Mouse (Mus musculus): ENCODE data around the gene Tmem44. TPM values are rescaled to one million over a fixed set of nuclear protein-coding genes. Genes with fewer than 3 reads are reported as not detected.

Tmem44 gene
- polyA plus RNA-seq, 1 experiment, result 1.1 TPM

GRCm38 (mm10) chr16:30571378-30571777, 20.7 kb upstream of the Tmem44 start:
- no peak overlapping the region for H3ac ChIP-seq (ENCODE audit: control insufficient read depth, insufficient read length)
- TF ChIP-seq CEBPB (IDR thresholded peaks at IDR 0.05; ENCODE audit: insufficient read depth, poor library complexity, severe bottlenecking) (no peak), E2F4 (IDR thresholded peaks at IDR 0.05; ENCODE audit: insufficient read depth) (no peak), MYOD1 (IDR thresholded peaks at IDR 0.05; ENCODE audit: control insufficient read depth in 1 of 3, insufficient read length in 2 of 3, low read depth in 2 of 3) (no peak)
- H3K4me3 ChIP-seq, result no peak overlapping the region
- H3K79me2 ChIP-seq (ENCODE audit: control insufficient read depth, insufficient read depth), result no peaks in the 10 kb centered on the region
- peaks cover 66% of the 10 kb centered on the region for H3K36me3 ChIP-seq (ENCODE audit: control insufficient read depth, insufficient read depth)
- no peaks in the 10 kb centered on the region for H3K27me3 ChIP-seq (ENCODE audit: control insufficient read depth, insufficient read depth, insufficient read length)
- H3K4me2 ChIP-seq (ENCODE audit: low read depth), result no peak overlapping the region

DNA sequence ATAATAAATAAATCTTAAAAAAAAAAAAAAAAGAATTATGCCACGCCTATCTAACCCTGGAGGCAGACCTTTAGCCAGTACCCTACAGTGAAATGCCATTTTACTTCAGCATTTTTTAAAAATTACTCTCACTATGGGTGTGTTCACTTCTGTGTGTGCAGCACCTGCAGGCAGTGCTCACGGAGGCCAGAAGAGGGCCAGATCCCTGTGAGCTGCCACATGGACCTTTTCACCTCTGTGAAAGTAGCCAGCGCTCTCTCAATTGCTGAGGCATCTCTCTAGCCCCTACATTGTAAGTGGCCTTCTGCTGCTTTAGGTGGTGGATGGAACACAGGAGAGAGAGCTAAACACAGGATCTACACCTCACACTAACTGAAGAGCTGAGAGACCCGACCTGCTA, 19.5 kb upstream of the Tmem44 start:
- no peaks in the 10 kb centered on the region for H3K79me2 ChIP-seq (ENCODE audit: control insufficient read depth, insufficient read depth)
- H3K4me3 ChIP-seq, result no peak overlapping the region
- no peak for TF ChIP-seq MYOD1 (IDR thresholded peaks at IDR 0.05; ENCODE audit: control insufficient read depth in 1 of 3, insufficient read length in 2 of 3, low read depth in 2 of 3)
- TF ChIP-seq POLR2A (IDR thresholded peaks at IDR 0.05; ENCODE audit: insufficient read length, low read depth), result no peak
- TF ChIP-seq REST (IDR thresholded peaks at IDR 0.05; ENCODE audit: insufficient read depth, insufficient read length), result no peak
- TF ChIP-seq TCF3 (IDR thresholded peaks at IDR 0.05; ENCODE audit: insufficient read length, low read depth), result no peak
- no peak for TF ChIP-seq MYOG (IDR thresholded peaks at IDR 0.05; ENCODE audit: control insufficient read depth in 1 of 3, insufficient read depth in 1 of 3, insufficient read length in 2 of 3, low read depth in 2 of 3)
- no peak for TF ChIP-seq E2F4 (IDR thresholded peaks at IDR 0.05; ENCODE audit: insufficient read depth)
- TF ChIP-seq POLR2AphosphoS2 (IDR thresholded peaks at IDR 0.05; ENCODE audit: insufficient read length, low read depth), result no peak
- no peak for TF ChIP-seq MAX (IDR thresholded peaks at IDR 0.05; ENCODE audit: low read depth)
- no peak for TF ChIP-seq USF1 (IDR thresholded peaks at IDR 0.05; ENCODE audit: low read depth)
- TF ChIP-seq TCF12 (IDR thresholded peaks at IDR 0.05; ENCODE audit: insufficient read depth, poor library complexity, severe bottlenecking), result no peak
- no peak for TF ChIP-seq SRF (IDR thresholded peaks at IDR 0.05; ENCODE audit: control insufficient read depth, insufficient read length, low read depth)
- no peak for TF ChIP-seq CEBPB (IDR thresholded peaks at IDR 0.05; ENCODE audit: insufficient read depth, poor library complexity, severe bottlenecking)
- no peaks in the 10 kb centered on the region for H3K27me3 ChIP-seq (ENCODE audit: control insufficient read depth, insufficient read depth, insufficient read length)
- no peak overlapping the region for H3ac ChIP-seq (ENCODE audit: control insufficient read depth, insufficient read length)
- peaks cover 60% of the 10 kb centered on the region for H3K36me3 ChIP-seq (ENCODE audit: control insufficient read depth, insufficient read depth)
- no peak overlapping the region for H3K4me2 ChIP-seq (ENCODE audit: low read depth)

DNA sequence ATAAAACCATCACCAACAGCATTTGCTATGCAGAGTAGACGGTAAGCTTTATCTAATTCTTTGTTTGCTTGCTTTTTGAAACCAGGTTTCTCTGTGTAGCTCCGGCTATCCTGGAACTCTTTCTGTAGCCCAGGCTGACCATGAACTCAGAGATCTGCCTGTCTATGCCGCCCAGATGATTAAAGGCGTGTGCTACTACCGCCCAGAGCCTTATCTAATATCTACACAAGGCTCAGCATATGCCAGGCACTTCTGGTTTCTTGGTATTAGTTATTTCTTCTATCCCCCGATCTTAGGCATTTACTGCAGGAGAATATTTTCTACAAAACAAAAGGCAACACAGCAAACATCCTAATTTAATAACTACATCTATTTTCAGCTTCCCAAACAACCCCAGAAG, 15.0 kb upstream of the Tmem44 start:
- H3K4me2 ChIP-seq (ENCODE audit: low read depth), result no peak overlapping the region
- H3K79me2 ChIP-seq (ENCODE audit: control insufficient read depth, insufficient read depth), result no peaks in the 10 kb centered on the region
- H3K4me3 ChIP-seq, result no peak overlapping the region
- H3K36me3 ChIP-seq (ENCODE audit: control insufficient read depth, insufficient read depth), result peaks cover 42% of the 10 kb centered on the region
- no peaks in the 10 kb centered on the region for H3K27me3 ChIP-seq (ENCODE audit: control insufficient read depth, insufficient read depth, insufficient read length)
- H3ac ChIP-seq (ENCODE audit: control insufficient read depth, insufficient read length), result no peak overlapping the region
- TF ChIP-seq MYOG (IDR thresholded peaks at IDR 0.05; ENCODE audit: control insufficient read depth in 1 of 3, insufficient read depth in 1 of 3, insufficient read length in 2 of 3, low read depth in 2 of 3) (no peak), SRF (IDR thresholded peaks at IDR 0.05; ENCODE audit: control insufficient read depth, insufficient read length, low read depth) (no peak), E2F4 (IDR thresholded peaks at IDR 0.05; ENCODE audit: insufficient read depth) (no peak), MAX (IDR thresholded peaks at IDR 0.05; ENCODE audit: low read depth) (no peak), REST (IDR thresholded peaks at IDR 0.05; ENCODE audit: insufficient read depth, insufficient read length) (no peak), CEBPB (IDR thresholded peaks at IDR 0.05; ENCODE audit: insufficient read depth, poor library complexity, severe bottlenecking) (no peak), USF1 (IDR thresholded peaks at IDR 0.05; ENCODE audit: low read depth) (no peak), MYOD1 (IDR thresholded peaks at IDR 0.05; ENCODE audit: control insufficient read depth in 1 of 3, insufficient read length in 2 of 3, low read depth in 2 of 3) (no peak), POLR2AphosphoS2 (IDR thresholded peaks at IDR 0.05; ENCODE audit: insufficient read length, low read depth) (no peak), TCF3 (IDR thresholded peaks at IDR 0.05; ENCODE audit: insufficient read length, low read depth) (no peak), TCF12 (IDR thresholded peaks at IDR 0.05; ENCODE audit: insufficient read depth, poor library complexity, severe bottlenecking) (no peak), POLR2A (IDR thresholded peaks at IDR 0.05; ENCODE audit: insufficient read length, low read depth) (no peak)

DNA sequence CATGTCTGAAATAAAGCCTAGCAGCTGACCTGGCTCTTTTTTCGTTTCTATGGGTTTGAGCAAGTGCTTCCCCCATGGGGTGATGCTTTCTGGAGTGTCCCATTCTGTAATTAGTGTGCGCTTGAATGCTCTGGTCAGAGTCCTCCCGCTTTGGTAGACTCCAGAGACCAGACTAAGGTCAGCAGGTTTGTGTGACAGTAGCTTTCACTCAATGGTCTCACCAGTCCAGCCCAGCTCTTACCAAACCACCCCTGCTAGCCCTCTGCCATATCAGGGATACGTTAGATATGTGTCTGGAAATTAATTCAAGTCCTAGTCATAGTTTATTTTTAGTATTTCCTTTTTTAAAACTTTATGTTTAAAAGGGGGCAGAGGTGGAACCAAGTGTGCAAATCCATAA, 10.0 kb upstream of the Tmem44 start:
- peaks cover 43% of the 10 kb centered on the region for H3K36me3 ChIP-seq (ENCODE audit: control insufficient read depth, insufficient read depth)
- H3K4me2 ChIP-seq (ENCODE audit: low read depth), result no peak overlapping the region
- H3K79me2 ChIP-seq (ENCODE audit: control insufficient read depth, insufficient read depth), result no peaks in the 10 kb centered on the region
- H3K27me3 ChIP-seq (ENCODE audit: control insufficient read depth, insufficient read depth, insufficient read length), result no peaks in the 10 kb centered on the region
- TF ChIP-seq E2F4 (IDR thresholded peaks at IDR 0.05; ENCODE audit: insufficient read depth), result no peak
- no peak overlapping the region for H3K4me3 ChIP-seq
- no peak overlapping the region for H3ac ChIP-seq (ENCODE audit: control insufficient read depth, insufficient read length)

DNA sequence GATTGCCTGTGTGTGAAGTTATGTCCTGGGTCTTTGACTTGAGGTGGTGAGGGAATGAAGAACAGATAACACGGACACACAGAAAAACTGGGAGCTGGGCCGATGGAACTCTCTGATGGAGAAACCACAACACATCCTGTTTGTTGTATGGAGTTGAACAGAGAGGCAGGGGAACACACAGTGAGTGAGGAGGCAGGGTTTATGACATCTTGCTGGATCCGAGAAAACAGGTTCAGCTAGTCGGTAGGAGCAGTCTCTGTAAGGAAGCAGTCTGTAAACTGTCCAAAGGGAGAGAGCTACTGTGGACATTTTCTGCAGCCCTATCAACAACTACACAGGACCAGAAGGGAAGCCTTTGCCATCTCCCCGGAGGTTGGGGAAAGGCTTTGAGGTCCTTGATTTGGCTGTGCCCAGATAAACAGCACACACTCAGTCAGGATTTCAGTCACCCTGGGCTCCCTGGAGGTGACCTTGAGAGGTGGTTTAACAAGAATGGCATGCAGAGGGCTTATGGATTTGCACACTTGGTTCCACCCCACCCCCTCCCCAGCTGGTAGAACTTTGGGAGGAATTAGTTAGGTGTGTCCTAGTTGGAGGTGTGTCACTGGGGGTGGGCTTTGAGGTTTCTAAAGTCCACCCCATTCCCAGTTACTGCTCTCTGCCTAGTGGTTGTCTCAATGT, 8.8 kb upstream of the Tmem44 start:
- H3K79me2 ChIP-seq (ENCODE audit: control insufficient read depth, insufficient read depth), result no peaks in the 10 kb centered on the region
- H3K36me3 ChIP-seq (ENCODE audit: control insufficient read depth, insufficient read depth), result peaks cover 36% of the 10 kb centered on the region
- H3K27me3 ChIP-seq (ENCODE audit: control insufficient read depth, insufficient read depth, insufficient read length), result no peaks in the 10 kb centered on the region
- no peak for TF ChIP-seq MYOD1 (IDR thresholded peaks at IDR 0.05; ENCODE audit: control insufficient read depth in 1 of 3, insufficient read length in 2 of 3, low read depth in 2 of 3)
- no peak for TF ChIP-seq TCF3 (IDR thresholded peaks at IDR 0.05; ENCODE audit: insufficient read length, low read depth)
- TF ChIP-seq MAX (IDR thresholded peaks at IDR 0.05; ENCODE audit: low read depth), result no peak
- TF ChIP-seq REST (IDR thresholded peaks at IDR 0.05; ENCODE audit: insufficient read depth, insufficient read length), result no peak
- TF ChIP-seq TCF12 (IDR thresholded peaks at IDR 0.05; ENCODE audit: insufficient read depth, poor library complexity, severe bottlenecking), result no peak
- no peak overlapping the region for H3ac ChIP-seq (ENCODE audit: control insufficient read depth, insufficient read length)
- no peak overlapping the region for H3K4me2 ChIP-seq (ENCODE audit: low read depth)
- H3K4me3 ChIP-seq, result no peak overlapping the region
